Mouse (Mus musculus) limb, embryonic 11.5 days (tissue): ENCODE results near the gene Tubgcp5. TPM values are rescaled to one million over a fixed set of nuclear protein-coding genes. Genes with fewer than 3 reads are reported as not detected.

Source experiments
- ATAC-seq: fragments of 200-750 bp; cut with Nextera tagmentation; 2 replicates; pipeline ENCODE4 v1.8.0; 2017; ENCODE audit warnings: low read depth; ENCODE audit not compliant: insufficient number of reproducible peaks, low FRiP score, low TSS enrichment
- DNase-seq: peaks from one replicate; pipeline ENCODE4 v3.0.0-alpha.2; 2015; ENCODE audit warnings: low spot score
- H3K27ac ChIP-seq: fragments of 300-500 bp; sonication (generic); replicated peaks from 2 replicates; pipeline ENCODE4 v1.5.1; 2014; ENCODE audit warnings: low read depth, mild to moderate bottlenecking, low read length
- H3K27me3 ChIP-seq: fragments of 300-500 bp; sonication (generic); 2 replicates; pipeline ENCODE4 v1.6.1; 2014; ENCODE audit warnings: mild to moderate bottlenecking, low read length, mixed read lengths; ENCODE audit not compliant: control insufficient read depth, insufficient read depth
- H3K36me3 ChIP-seq: fragments of 300-500 bp; sonication (generic); 2 replicates; pipeline ENCODE4 v1.6.1; 2014; ENCODE audit warnings: mild to moderate bottlenecking, low read length, moderate library complexity, mixed read lengths; ENCODE audit not compliant: control insufficient read depth, insufficient read depth
- H3K4me1 ChIP-seq: fragments of 300-500 bp; sonication (generic); 2 replicates; pipeline ENCODE4 v1.6.1; 2014; ENCODE audit warnings: low read length, mixed read lengths; ENCODE audit not compliant: control insufficient read depth, insufficient read depth
- H3K4me2 ChIP-seq: fragments of 300-500 bp; sonication (generic); 2 replicates; pipeline ENCODE4 v1.6.1; 2014; ENCODE audit warnings: low read depth, mild to moderate bottlenecking, moderate library complexity; ENCODE audit not compliant: severe bottlenecking
- H3K4me3 ChIP-seq: fragments of 300-500 bp; sonication (generic); 2 replicates; pipeline ENCODE4 v1.5.1; 2014; ENCODE audit warnings: low read depth, low read length
- H3K9ac ChIP-seq: fragments of 300-500 bp; sonication (generic); 2 replicates; pipeline ENCODE4 v1.6.1; 2014; ENCODE audit warnings: mild to moderate bottlenecking, low read length
- H3K9me3 ChIP-seq: fragments of 300-500 bp; sonication (generic); 2 replicates; pipeline ENCODE4 v1.6.1; 2016; ENCODE audit warnings: low read length; ENCODE audit not compliant: control insufficient read depth
- WGBS: fragments of 180-500 bp; shearing (Covaris S2); extraction: QIAGEN DNeasy Blood & Tissue Kit; methylation state at CpG from one replicate; pipeline ENCODE4 v1.1.7; 2014; 5-methylcytosine and 5-hydroxymethylcytosine counted together
- polyA plus RNA-seq: library from polyadenylated mRNA; unstranded; fragments of >200 nt; fragmentation: Nextera tagmentation; extraction: Ambion mirVana; gene quantifications from 2 replicates; pipeline ENCODE4 v1.2.1, GENCODE M21; 2014

The Tubgcp5 gene
- polyA plus RNA-seq, 1 experiment from 2014 or later, result 34.1 TPM

DNA sequence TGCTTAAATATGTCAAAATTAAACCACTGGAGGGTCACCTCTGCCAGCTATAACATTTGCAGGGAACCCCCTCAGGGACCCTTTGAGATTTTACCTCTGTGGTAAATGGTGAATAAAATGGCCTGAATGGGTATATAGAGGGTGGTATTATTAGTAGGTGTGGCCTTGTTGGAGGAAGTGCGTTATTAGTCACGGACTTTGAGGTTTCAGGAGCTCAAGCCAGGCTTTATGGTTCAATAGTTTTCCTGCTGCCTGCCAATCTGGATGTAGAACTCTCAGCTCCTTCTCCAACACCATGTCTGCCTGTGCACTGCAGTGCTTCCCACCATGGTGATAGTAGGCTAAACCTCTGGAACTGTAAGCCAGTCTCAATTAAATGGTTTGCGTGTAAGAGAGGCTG lies 75.3 kb downstream of the Tubgcp5 start:
- H3K9ac ChIP-seq, result no peak overlapping the region
- 80% methylated on average over 3 of the region's 3 CpGs for WGBS
- ATAC-seq (no peak), DNase-seq (no peak)
- no peak overlapping the region for H3K4me3 ChIP-seq
- no peaks in the 10 kb centered on the region for H3K9me3 ChIP-seq
- no peaks in the 10 kb centered on the region for H3K4me1 ChIP-seq
- no peaks in the 10 kb centered on the region for H3K27me3 ChIP-seq
- H3K4me2 ChIP-seq, result no peak overlapping the region
- no peaks in the 10 kb centered on the region; the same call in 1 of the 2 replicates for H3K36me3 ChIP-seq
- no peak overlapping the region for H3K27ac ChIP-seq

GRCm38 (mm10) chr7:55870340-55871020 lies 76.5 kb downstream of the Tubgcp5 start:
- DNase-seq, result no peak
- no peak overlapping the region for H3K4me2 ChIP-seq
- no peak overlapping the region for H3K4me3 ChIP-seq
- H3K9me3 ChIP-seq, result no peaks in the 10 kb centered on the region
- WGBS, result 95% methylated on average over 6 of the region's 6 CpGs
- no peaks in the 10 kb centered on the region for H3K4me1 ChIP-seq
- no peaks in the 10 kb centered on the region for H3K27me3 ChIP-seq
- no peak overlapping the region for H3K27ac ChIP-seq
- ATAC-seq, result no peak
- H3K9ac ChIP-seq, result no peak overlapping the region
- H3K36me3 ChIP-seq, result no peaks in the 10 kb centered on the region; the same call in 1 of the 2 replicates

GRCm38 (mm10) chr7:55871476-55871875 lies 77.5 kb downstream of the Tubgcp5 start:
- WGBS, result 86% methylated on average over 5 of the region's 5 CpGs
- no peaks in the 10 kb centered on the region; the same call in 1 of the 2 replicates for H3K36me3 ChIP-seq
- no peak overlapping the region for H3K4me3 ChIP-seq
- no peaks in the 10 kb centered on the region for H3K4me1 ChIP-seq
- H3K9me3 ChIP-seq, result no peaks in the 10 kb centered on the region
- H3K27ac ChIP-seq, result no peak overlapping the region
- ATAC-seq (no peak), DNase-seq (no peak)
- no peak overlapping the region for H3K4me2 ChIP-seq
- no peaks in the 10 kb centered on the region for H3K27me3 ChIP-seq
- H3K9ac ChIP-seq, result no peak overlapping the region

GRCm38 (mm10) chr7:55874703-55875102 lies 80.7 kb downstream of the Tubgcp5 start:
- Histone ChIP-seq H3K4me3 (no peak overlapping the region), H3K9me3 (no peaks in the 10 kb centered on the region), H3K36me3 (peaks cover 6% of the 10 kb centered on the region; the same call in 1 of the 2 replicates), H3K27ac (no peak overlapping the region), H3K9ac (no peak overlapping the region), H3K4me2 (no peak overlapping the region), H3K4me1 (no peaks in the 10 kb centered on the region), H3K27me3 (no peaks in the 10 kb centered on the region)
- DNase-seq (no peak), ATAC-seq (no peak)
- WGBS, result 94% methylated on average over 7 of the region's 7 CpGs

- ATAC-seq, result no peak
- H3K27me3 ChIP-seq, result no peaks in the 10 kb centered on the region
Measured at GRCm38 (mm10) chr7:55877721-55878120, 83.8 kb downstream of the Tubgcp5 start.

DNA sequence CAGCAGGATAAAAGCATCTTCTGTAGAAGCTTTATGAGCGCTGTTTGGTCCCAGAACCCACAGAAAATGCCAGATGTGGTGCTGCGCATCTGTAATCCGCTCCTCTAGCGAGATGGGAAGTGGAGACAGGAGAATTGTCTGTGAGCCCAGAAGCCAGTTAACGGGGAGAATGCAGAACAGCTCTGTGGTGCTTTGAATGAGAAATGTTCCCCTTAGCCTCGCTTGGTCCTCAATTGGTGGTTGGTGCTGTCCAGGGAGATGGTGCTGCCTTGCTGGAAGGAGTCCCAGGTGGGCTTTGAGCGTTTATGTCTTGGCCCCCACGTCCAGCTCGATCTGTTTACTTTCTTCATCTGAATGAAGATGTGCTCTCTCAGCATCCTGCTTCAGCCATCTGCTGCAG lies 86.9 kb downstream of the Tubgcp5 start:
- no peaks in the 10 kb centered on the region for H3K4me1 ChIP-seq
- 92% methylated on average over 9 of the region's 9 CpGs for WGBS
- ATAC-seq (no peak), DNase-seq (no peak)
- H3K4me3 ChIP-seq, result no peak overlapping the region
- H3K9ac ChIP-seq, result no peak overlapping the region
- no peaks in the 10 kb centered on the region for H3K27me3 ChIP-seq
- no peak overlapping the region for H3K27ac ChIP-seq
- H3K4me2 ChIP-seq, result no peak overlapping the region
- H3K36me3 ChIP-seq, result peaks cover 11% of the 10 kb centered on the region; the same call in 1 of the 2 replicates
- no peaks in the 10 kb centered on the region for H3K9me3 ChIP-seq

More at GRCm38 (mm10) chr7:55877721-55878120, 83.8 kb downstream of the Tubgcp5 start:
- H3K4me2 ChIP-seq, result no peak overlapping the region
- no peak for DNase-seq
- 92% methylated on average over 10 of the region's 10 CpGs for WGBS
- H3K9me3 ChIP-seq, result no peaks in the 10 kb centered on the region
- no peaks in the 10 kb centered on the region for H3K4me1 ChIP-seq
- H3K27ac ChIP-seq, result no peak overlapping the region
- H3K36me3 ChIP-seq, result peaks cover 10% of the 10 kb centered on the region; the same call in 1 of the 2 replicates
- no peak overlapping the region for H3K9ac ChIP-seq
- no peak overlapping the region for H3K4me3 ChIP-seq

Other genes with a start within 250 kb of the Tubgcp5 start
- gene Siglech, start 26.0 kb upstream of the Tubgcp5 start, polyA plus RNA-seq, result 0.18 and 0.51 TPM in 2 replicates
- 118 and 120 TPM in 2 replicates for gene Cyfip1, start 47.6 kb downstream of the Tubgcp5 start, polyA plus RNA-seq
- gene Nipa2, start 168.3 kb downstream of the Tubgcp5 start, polyA plus RNA-seq, result 49.8 and 53.7 TPM in 2 replicates
- gene Nipa1, start 225.8 kb downstream of the Tubgcp5 start, polyA plus RNA-seq, result 5.6 and 6.3 TPM in 2 replicates